Mouse (Mus musculus) lung, postnatal 0 days (tissue): ENCODE results near the gene Tpx2.

Source experiments
- CTCF ChIP-seq: IDR thresholded peaks from 2 replicates; pipeline ENCODE4 v1.5.1; 2016; ENCODE audit warnings: antibody characterized with exemption, mild to moderate bottlenecking
- EP300 ChIP-seq: IDR thresholded peaks from 2 replicates; pipeline ENCODE4 v1.6.1; 2016; ENCODE audit warnings: antibody characterized with exemption, mild to moderate bottlenecking, control low read depth

- TF ChIP-seq CTCF (no peak), EP300 (no peak)
Measured at GRCm38 (mm10) chr2:152863346-152863745, 15.6 kb downstream of the Tpx2 start.
